Mouse (Mus musculus) cerebral cortex, adult 2 months (tissue): ENCODE data around the gene Dnajb3.

ENCODE experiments used
- WGBS: fragments of 180-500 bp; shearing (Covaris S2); methylation state at CpG from one replicate; pipeline ENCODE4 v1.1.7; 2018; 5-methylcytosine and 5-hydroxymethylcytosine counted together

The Dnajb3 gene

GRCm38 (mm10) chr1:88213766-88214461 is 8.3 kb upstream of the Dnajb3 start:
- 77% methylated on average over 2 of the region's 2 CpGs for WGBS

GRCm38 (mm10) chr1:88213061-88213460 is 7.5 kb upstream of the Dnajb3 start:
- 77% methylated on average over 1 of the region's 1 CpGs for WGBS

DNA sequence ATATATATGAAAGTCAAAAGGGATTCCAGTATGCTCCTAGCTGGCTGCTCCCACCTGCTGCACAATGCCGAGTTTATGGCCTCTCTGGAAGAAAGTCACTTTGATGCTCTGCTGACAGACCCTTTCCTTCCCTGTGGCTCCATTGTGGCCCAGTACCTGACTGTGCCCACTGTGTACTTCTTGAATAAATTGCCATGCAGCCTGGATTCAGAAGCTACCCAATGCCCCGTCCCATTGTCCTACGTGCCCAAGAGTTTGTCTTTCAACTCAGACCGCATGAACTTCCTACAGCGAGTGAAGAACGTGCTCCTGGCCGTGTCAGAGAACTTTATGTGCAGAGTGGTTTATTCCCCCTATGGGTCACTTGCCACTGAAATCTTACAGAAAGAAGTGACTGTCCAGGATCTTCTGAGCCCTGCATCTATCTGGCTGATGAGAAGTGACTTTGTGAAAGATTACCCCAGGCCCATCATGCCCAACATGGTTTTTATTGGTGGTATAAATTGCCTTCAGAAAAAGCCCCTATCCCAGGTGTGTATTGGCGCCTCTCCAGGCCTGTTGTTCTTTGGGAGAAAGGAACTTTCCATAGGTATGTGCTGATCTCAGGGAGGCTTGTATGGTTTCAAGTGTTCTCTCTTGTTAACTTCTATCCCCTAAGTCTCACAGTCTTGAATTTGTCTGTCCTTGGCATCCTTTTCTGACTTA is 6.9 kb upstream of the Dnajb3 start:
- 61% methylated on average over 8 of the region's 8 CpGs for whole genome bisulfite sequencing

DNA sequence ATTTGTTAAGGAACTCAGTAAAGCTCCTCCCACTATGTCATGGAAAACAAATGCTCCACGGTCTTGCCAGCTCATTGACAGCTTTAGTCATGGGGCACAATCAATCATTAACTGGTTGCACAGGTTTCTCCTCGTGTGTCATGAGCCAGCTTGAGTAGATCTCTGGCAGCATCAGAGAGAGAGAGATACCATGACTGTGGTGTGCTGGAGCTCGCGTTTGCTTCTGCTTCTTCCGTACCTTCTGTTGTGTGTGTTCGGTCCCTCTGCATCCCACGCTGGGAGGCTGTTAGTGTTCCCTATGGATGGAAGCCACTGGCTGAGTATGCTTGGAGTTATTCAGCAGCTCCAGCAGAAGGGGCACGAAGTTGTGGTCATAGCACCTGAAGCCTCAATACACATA is 6.2 kb upstream of the Dnajb3 start, which contains the start of gene Ugt1a1:
Gene Ugt1a1, plus strand, starts transcription at position 148 of the 400 bp plus-strand sequence.
- WGBS = 68% methylated on average over 8 of the region's 8 CpGs

DNA sequence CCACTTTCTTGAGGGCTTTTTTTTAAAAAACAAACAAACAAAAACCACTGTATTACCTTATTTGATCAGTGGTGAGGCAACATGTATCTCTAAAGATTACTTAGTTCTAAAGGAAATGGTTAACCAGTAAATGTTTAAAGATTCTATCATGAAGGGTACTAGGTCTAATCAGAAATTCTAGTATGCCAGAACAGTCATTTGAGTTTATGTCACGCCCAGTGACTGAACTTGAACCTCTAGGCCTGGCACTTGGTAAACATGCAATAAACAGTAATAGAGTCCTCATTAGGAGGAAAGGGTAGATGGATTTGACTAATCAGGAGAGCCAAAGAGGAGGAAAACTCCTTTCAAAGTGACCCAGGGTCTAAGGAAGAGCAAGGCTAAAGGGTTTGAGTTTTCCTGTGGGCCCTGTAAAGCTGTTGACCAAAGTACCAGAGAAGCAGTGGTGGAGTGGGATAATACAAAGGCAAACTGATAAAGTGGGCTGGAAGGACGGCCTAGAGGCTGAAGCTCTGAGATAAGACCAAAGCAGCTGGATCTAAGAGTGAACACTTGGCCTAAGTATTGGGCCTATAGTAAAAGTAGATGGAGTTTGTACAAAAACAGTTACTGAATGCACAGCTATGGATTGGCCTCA is 1.4 kb upstream of the Dnajb3 start:
- 91% methylated on average over 2 of the region's 2 CpGs for WGBS

GRCm38 (mm10) chr1:88200456-88200855 is 5.1 kb downstream of the Dnajb3 start, which contains the start of gene Ugt1a2:
TSS of gene Ugt1a2 (plus strand) at chr1:88200601.
- 90% methylated on average over 7 of the region's 7 CpGs for whole genome bisulfite sequencing

- WGBS = 84% methylated on average over 2 of the region's 2 CpGs
Measured at GRCm38 (mm10) chr1:88199996-88200395, 5.6 kb downstream of the Dnajb3 start.

DNA sequence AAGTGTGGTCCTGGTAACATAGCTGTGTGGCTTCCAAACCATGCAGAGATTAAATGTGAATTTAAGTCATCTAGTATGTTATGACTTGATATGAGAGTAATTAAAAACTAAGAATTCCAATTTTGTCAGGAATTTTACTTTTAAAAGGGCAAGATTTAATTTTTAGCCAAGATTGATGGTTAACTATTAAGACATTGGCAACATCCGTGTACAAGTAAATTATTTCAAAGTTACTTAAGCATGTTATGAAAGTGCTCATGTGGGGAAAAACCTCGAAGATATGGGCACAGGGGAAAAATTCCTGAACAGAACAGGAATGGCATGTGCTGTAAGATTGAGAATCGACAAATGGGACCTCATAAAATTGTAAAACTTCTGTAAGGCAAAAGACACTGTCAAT is 8.1 kb downstream of the Dnajb3 start:
- 83% methylated on average over 3 of the region's 3 CpGs for WGBS

DNA sequence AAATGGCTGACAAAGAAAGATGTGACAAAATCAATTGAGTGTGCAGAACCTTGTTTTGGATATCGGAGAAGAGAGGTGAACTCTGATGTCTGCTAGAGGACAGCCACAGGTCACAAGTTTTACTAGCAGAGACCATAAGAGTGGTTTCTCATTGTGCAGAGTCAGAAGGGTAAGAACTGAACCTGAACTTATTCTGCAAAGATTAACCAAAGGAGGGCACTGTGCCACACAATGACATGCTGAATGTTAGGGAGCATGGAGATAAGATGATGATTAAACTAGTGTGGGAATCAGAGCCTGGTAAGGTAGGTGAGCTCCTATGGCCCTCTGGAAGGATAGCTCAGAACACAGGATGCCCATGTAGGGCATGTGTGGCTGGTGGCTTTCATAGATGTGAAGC is 9.9 kb downstream of the Dnajb3 start:
- 97% methylated on average over 1 of the region's 1 CpGs for WGBS

GRCm38 (mm10) chr1:88192136-88192535 is 13.4 kb downstream of the Dnajb3 start:
- WGBS = 78% methylated on average over 3 of the region's 3 CpGs

GRCm38 (mm10) chr1:88186325-88186935 is 19.2 kb downstream of the Dnajb3 start:
- 93% methylated on average over 5 of the region's 5 CpGs for WGBS

DNA sequence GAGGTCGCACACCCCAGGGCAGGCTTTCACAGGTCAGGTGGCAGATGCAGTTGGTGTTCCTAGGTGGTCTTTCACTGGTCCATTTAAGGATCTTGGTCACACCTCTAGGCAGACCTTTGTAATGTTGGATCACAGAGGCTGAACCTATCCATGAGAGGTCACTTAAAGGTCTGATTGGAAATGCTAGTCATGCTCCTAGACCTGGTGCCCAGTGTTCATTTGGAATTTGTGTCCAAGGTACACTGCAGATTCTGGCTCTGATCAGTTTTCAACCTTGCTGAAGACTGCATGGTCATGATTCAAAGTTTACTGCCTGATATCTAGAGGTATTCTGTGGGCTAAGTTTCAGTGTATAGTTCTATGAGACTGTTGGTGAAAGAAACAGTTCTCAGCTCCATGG is 25.9 kb downstream of the Dnajb3 start:
- 92% methylated on average over 1 of the region's 1 CpGs for WGBS

DNA sequence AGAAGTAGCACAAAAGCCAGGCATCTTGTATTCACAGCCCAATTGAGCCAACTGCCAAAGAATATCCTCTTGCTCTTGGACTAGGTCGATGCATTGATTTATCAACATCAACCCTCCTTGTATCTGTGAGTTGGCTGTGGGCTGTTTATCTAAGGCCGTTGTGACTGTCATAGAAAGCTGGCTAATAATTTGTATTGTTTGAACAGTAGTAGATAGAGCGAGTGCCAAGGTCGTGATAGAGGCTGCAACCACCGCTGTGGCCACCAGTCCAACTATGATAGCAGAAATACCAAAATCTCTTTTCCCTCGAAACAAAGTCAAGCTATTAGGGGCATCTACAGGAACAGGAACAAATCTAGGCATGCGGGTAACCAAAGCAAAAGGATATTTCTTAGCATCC is 33.4 kb downstream of the Dnajb3 start:
- 86% methylated on average over 7 of the region's 7 CpGs for whole genome bisulfite sequencing

- 85% methylated on average over 5 of the region's 5 CpGs for WGBS
Measured at GRCm38 (mm10) chr1:88165711-88166110, 39.9 kb downstream of the Dnajb3 start, which contains the start of gene Ugt1a5. TSS of gene Ugt1a5 (plus strand) at chr1:88166012.

DNA sequence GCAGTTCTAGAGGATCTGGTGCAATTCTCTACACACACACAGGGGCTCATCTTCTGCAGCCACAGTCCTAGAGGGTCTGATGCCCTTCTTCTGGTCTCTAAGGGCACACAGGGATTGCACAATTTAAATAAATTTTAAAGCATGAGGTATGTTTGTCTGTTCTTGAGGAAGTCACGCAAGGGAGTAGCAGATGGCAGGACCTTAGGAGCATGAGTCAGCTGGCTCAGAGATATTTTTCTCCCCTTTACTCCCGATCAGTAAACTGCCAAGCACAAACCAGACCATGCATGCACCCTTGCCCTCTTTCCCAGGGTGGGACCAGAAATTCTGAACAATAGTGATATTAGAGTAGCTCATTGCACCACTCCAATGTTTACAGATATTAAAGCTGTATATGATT is 47.2 kb downstream of the Dnajb3 start:
- 79% methylated on average over 2 of the region's 2 CpGs for WGBS
